Mouse (Mus musculus) G1E-ER4 (cell line): ENCODE measurements around the gene Eef1e1. TPM values are rescaled to one million over a fixed set of nuclear protein-coding genes. Genes with fewer than 3 reads are reported as not detected.
A peak's percentile ranks its signal among the peaks of the same experiment; 100 is the strongest.

ENCODE experiments used
- GATA1 ChIP-seq: IDR thresholded peaks from one replicate; pipeline ENCODE4 v1.8.0; 2012; ENCODE audit warnings: low read length, inconsistent platforms
- polyA plus RNA-seq: library from polyadenylated mRNA; stranded (reverse); fragments of >175 nt; gene quantifications from 2 replicates; pipeline ENCODE4 v1.2.3, GENCODE M21; 2012

Gene Eef1e1
- polyA plus RNA-seq, 1 experiment = 47.8 TPM

DNA sequence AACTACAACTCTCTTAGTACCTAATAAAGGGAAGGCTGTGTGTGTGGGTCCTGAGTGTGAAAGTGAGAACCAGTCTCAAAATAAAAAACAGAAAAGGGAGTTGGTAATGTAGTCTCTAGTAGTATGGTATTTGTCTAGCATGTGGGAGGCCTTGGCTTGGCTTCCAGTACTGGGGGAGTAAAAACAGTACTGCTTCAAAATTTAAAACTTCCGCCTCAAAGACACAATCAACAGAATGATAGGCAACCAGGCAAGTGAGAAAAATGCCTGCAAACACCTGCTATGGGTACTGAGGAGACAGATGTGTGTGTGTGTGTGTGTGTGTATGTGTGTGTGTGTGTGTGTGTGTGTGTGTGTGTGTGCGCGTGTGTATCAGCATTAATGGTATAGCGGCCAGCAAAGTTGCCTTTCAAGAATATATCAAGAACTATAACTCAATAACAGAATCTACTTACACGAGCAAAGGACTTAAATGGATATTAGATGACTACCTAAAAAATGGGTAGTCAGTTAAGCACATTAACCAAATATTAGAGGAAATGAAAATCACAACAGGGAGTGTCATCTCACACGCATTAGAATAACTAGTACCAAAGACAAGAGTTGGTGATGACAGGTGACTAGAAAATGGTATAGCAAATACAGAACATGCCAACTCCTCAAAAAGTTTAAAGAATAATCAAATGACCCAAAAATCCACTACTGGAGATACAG lies 25.4 kb downstream of the Eef1e1 start:
- TF ChIP-seq GATA1 = no peak

DNA sequence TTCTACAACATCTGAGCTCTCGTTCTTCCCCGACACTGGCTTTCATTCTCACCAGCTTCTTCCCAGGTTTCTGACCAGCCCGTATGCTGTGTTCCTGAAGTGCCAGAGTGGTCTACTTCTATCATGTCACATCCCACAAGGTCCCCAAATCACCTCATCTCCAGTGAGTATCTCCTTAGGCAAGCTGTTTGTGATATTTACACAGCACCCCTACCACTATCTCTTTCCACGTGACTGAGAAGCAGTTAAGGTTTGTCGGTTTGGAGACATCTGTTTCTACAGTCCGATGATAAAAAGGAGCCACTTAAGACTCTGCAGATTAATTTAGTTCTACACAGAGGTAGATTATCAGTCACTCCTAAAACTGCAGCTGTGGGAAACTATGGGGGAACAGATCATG lies 26.3 kb downstream of the Eef1e1 start:
- peak; percentile 100 for TF ChIP-seq GATA1

DNA sequence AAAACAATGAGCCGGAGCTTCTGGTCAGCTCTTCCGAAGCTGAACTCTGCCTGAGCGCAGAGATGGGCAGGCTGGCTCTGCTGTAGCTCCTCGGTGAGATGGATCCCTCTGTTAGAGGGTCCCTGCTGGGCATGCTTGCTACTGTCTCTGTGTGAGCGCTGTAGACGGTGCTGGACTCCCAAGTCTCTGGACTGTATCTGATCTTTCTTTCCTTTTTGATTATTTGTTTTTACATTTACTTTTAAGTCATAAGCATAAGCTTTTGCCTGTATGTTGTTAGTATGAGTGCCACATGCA lies 32.7 kb downstream of the Eef1e1 start:
- no peak for TF ChIP-seq GATA1

DNA sequence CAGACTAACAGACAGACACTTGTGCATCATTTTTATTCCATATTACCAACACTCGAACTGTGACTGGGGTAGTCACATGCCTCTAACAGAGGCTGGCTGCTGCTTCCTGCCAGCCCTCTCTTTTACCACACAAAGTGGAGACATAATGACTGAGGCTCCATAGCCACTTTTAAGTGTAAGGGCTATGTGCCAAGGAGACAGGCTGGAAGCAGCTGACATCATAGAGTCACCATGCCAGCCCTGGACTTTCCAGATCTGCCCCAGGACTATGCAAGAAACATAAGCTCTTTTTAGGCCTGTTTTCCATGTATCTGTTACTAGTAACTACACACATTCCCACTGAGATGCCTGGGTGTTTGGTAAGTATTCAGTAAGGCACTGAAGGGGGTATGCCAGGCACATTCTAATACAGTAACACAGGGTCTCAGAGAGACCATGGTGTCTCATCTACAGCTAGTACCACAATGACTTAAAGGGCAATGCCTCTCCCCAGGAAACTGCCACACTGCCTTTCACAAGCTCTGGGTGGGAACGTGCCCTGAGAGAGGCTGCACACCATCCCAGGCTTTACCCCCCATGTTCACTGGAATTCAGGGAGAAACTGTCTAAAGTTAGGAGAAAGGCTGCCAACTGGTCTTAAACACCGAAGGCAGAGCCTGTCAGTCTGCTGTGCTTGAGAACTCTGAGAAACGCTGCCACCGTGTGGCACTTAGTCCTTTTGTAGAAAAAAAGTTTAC lies 33.2 kb downstream of the Eef1e1 start:
- TF ChIP-seq GATA1 = no peak

DNA sequence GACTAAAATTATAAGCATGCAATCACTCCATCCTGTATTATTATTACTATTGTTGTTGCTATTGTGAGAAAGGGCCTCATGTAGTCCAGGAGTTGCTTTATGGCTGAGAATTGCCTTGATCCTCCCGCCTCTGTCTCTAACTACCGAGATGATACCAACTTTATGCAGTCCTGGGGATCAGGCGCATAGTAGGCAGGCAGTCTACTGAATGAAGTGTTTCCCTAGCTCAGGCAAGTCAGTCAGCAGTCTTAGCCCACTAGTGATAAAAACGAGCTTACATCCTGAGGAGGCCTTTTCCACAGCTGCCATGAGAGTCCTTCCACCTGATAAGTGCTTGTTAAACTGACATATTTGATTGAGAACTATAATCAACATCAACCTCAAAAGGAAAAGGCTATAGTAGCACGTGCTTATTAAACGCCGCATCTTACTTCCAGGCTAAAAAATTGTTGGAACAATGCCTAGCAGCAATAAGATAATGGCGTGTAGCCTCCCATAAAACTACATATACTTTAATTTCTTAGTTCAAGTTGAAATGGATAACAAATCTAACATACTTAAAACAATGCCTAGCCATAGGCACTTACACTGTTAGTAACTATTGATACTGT lies 34.5 kb downstream of the Eef1e1 start:
- no peak for TF ChIP-seq GATA1

DNA sequence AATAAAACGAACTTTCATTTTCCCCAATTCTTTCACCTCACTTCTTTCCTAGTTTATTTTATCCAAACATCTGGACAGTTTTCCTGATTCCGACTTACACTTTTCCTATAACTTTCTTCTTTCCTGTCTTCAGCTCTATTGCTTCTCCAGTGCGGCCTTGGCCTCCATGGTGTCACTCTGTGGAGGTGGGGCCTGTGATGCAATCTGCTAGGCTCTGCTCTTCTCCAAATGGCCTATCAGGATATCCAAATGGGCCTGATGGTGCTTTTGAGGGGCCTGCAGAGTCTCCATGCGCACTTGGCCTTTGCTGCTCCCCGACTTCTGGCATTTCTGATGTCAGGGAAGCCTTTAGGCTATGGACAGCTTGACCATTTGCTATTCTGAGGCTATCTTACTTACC lies 35.6 kb downstream of the Eef1e1 start:
- TF ChIP-seq GATA1 = no peak

DNA sequence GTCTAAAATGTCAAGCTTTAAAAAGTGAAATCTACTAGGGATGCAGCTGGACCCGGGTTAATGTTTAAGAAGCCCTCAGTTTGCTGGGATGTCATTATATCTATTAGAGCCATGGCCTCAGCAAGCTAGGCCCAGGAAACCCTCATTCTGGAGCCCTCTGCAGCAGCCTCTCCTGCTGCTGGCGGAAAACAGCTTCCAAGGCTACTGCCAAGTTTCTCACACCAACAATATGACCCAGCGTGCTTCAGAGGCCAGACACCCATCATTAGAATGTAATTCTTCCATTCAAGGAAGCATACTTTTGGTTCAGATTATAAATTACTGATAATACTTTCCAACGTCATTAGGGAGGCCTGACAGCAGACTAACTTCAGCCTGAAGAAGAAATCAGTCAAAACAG lies 42.0 kb downstream of the Eef1e1 start:
- TF ChIP-seq GATA1 = no peak

DNA sequence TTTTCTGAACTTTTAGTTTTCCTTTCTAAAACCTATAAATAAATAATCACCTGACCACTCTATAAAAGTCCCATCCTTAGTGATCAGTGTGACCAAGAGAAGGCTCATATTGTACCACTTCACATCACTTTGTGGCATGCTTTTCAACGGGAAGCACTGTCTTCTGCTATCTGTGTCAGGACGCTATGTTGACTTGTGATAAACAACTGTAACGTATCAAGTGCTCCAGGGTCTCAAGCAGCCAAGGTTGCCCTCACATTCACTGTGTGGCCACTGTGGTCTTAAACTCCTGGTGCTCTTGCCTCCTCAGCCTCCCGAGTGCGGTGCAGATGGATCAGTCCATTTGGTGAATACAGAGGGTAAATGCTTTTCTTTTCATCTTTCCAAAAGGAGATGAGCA lies 43.2 kb downstream of the Eef1e1 start:
- no peak for TF ChIP-seq GATA1

DNA sequence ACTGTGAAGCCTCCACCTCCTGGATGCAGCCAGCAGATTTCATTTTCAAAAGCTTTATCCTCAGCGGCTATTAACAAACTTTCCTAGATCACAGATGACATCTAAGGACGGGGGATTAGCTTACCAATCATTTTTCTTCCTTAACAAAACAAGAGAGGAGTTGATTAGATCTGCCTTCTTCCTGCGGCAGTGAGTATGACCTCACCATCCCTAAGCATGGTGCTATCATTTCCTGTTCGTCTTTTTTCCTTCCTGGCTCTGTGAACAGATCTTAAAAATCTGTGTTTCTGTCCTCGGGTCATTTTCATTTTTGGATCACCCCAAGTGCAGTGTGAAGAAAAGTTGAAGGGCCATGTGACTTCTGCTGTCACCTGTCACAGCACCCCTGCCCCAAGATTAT lies 44.6 kb downstream of the Eef1e1 start:
- TF ChIP-seq GATA1 = no peak

DNA sequence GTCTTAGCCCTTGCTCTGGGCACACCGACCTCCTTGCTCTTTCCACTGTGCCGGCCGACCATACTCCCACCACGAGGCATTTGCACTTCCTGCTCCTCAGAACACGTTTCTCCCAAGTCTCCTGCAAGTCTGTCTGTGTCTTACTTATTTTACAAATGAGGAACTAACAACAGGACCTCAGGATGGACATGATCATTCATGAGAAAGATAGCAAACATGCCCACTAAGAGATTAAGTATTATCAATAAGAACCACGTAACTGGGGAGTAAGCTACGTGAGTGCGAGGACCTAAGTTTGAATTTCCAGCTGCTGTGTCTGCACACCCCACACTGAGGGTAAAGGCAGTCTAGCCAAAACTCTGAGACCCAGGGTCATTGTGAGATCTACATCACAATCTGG lies 45.3 kb downstream of the Eef1e1 start:
- no peak for TF ChIP-seq GATA1

DNA sequence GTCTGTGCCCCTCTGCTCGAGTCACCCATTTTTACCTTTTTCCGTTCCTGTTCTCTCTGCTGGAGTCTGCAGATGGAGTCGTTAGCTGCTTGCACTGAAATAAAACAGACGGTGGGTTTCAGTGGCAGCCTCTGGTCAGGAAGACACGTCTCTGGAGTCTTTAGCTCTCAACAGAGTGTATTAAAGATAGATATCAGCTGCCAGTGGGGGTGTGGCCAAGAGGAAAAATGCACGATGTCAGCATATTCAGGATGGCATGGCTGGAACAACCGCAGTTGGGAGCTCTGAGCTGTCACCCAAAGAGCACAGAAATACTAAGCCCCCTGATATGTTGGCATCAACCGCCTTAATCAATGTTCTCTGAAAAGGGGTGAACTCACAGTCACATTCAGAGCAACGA lies 46.2 kb downstream of the Eef1e1 start:
- no peak for TF ChIP-seq GATA1

DNA sequence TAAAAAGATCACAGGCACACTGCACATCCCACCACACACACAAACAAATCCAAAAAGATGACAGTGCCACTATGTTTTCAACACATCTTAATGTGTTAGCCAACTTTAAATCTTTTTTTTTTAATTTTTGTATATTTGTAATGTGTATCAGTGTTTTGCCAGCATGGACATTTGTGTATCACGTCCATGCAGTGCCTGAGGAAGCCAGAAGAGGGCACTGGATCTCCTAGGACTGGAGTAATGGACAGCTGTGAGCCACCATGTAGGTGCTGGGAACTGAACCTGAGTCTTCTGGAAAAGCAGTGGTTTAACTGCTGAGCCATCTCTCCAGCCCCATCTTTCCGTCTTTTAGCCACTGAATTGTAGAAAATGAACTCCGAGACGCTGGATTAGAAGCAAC lies 46.7 kb downstream of the Eef1e1 start:
- no peak for TF ChIP-seq GATA1

DNA sequence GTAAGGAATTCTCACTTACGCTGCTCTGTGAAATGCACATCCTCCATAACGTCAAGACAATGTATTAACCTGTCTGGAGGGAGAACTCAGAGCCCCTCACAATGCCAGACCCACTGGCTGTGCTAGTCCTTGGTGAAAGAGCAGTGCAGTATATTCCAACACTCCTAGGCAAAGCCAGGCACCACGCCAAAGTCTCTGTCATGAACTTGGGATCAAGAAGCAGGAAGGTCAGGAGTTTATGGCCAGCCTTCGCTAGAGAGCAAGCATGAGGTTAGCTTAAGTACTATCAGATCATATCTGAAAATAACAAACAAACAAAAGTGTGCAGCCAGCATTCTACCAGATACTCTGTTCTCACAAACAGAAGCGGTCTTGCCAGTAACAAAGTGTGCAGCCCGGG lies 48.5 kb downstream of the Eef1e1 start:
- TF ChIP-seq GATA1 = no peak

DNA sequence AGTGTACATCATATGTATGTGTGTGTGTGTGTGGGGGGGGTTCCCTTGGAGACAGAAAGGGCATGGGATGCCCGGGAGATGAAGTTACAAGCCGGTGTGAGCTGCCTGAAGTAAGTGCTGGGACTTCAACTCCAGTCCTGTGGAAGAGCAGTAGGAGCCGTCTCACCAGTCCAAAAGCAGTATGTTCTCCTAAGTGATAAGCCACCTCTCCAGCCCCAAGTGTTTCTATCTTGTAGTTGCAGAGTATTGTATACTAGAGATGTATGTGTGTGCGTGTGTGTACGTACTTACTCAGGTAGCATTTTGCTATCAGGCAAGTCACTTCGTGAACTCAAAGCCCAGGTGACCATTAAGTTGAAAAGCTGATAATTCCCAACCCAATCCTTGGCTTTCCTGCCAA lies 51.7 kb downstream of the Eef1e1 start:
- no peak for TF ChIP-seq GATA1

DNA sequence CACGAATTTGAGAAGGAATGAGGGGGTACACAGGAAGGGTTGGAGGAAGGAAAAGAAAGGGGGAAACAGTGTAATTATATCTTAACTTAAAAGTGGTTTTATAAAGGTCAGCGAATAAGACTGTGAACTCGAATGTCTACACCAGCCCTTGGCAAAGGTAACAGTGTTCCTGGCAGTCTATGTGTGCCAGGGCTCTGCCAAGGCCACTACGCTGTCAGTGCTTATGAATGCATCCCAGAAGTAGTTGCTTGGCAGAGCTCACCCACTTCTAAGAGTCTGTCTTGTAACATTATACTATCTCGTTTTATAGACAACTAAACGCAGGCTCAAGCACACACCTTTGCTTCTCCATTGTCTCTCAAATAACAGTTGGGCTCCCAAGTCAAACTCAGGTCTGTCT lies 53.5 kb downstream of the Eef1e1 start:
- TF ChIP-seq GATA1 = no peak

DNA sequence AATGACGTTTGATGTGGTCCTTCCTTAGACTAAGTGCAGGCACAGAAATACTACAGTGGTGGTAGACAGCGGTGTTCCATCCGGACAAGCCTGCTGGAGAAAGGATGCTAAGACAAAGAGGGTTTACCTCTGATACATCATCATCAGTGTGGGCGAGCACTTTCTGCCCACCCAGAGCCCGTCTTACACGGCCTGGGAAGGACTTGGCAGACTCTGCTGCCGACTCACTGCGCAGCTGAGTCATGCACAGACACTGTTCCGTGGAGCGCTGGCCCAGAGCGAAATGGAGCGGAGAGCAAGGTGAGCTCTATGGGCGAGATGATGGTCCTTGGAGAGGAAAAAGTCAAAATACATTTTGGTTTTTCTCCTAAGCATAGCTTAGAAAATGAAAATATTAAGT lies 55.9 kb downstream of the Eef1e1 start:
- TF ChIP-seq GATA1 = no peak

DNA sequence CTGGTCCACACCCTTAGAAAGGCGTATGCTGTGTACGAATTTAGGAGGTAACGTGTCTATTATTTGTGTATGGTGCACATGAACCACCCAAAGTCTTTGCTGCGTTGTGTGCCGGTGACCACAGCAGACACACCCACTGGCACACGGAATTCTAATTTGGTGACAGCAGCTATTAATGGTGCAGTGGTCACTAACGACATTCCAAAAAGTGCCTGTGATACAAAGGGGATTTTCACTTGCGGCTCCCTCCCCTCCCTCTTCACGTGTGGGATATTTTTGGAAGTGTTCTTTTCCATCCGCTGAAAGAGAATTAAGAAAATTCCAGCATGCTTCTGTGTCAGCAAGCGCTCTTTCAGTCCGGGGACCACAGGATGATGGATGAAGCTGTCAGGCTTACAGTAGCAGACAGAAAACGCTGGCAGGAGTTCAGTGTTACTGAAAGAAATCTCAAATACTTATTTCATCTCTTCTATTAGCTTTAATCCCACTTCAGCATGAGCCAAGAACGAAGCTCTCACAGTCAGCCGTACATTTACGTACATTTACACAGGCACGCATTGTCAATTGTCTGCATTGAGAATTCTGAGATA lies 56.5 kb downstream of the Eef1e1 start:
- no peak for TF ChIP-seq GATA1
